Mouse (Mus musculus): ENCODE results near the gene Gm9936. TPM values are rescaled to one million over a fixed set of nuclear protein-coding genes. Genes with fewer than 3 reads are reported as not detected.

Gene Gm9936
- polyA plus RNA-seq, 1 experiment from 2014 or later, result 3.0 TPM

- no peak overlapping the region for H3K9ac ChIP-seq
- no peak overlapping the region for H3K4me3 ChIP-seq
- no peaks in the 10 kb centered on the region for H3K4me1 ChIP-seq
- H3K27me3 ChIP-seq (replicated peaks), result no peaks in the 10 kb centered on the region
- H3K36me3 ChIP-seq (replicated peaks), result no peaks in the 10 kb centered on the region
- H3K4me2 ChIP-seq, result no peak overlapping the region
- 94% methylated on average over 12 of the region's 12 CpGs for WGBS
- H3K27ac ChIP-seq, result no peak overlapping the region
- H3K9me3 ChIP-seq, result no peaks in the 10 kb centered on the region
- ATAC-seq (replicated peaks), result no peak
These were observed 31.1 kb downstream of the Gm9936 start for GRCm38 (mm10) chr5:114827427-114827826.

- H3K9me3 ChIP-seq, result no peaks in the 10 kb centered on the region
- H3K9ac ChIP-seq, result peak overlapping the region; percentile 32
- H3K27me3 ChIP-seq (replicated peaks), result no peaks in the 10 kb centered on the region
- H3K4me3 ChIP-seq, result peak overlapping the region; percentile 34
- WGBS, result 11% methylated on average over 27 of the region's 27 CpGs
- peak overlapping the region; percentile 54 for H3K4me2 ChIP-seq
- H3K27ac ChIP-seq, result peak overlapping the region; percentile 69
- peak; percentile 56 for ATAC-seq (replicated peaks)
- no peaks in the 10 kb centered on the region for H3K36me3 ChIP-seq (replicated peaks)
- no peaks in the 10 kb centered on the region for H3K4me1 ChIP-seq
These were observed 32.3 kb downstream of the Gm9936 start for GRCm38 (mm10) chr5:114825978-114826691.

- Histone ChIP-seq H3K27me3 (replicated peaks) (no peaks in the 10 kb centered on the region), H3K27ac (no peak overlapping the region), H3K9ac (no peak overlapping the region), H3K36me3 (replicated peaks) (no peaks in the 10 kb centered on the region), H3K4me2 (no peak overlapping the region), H3K4me3 (no peak overlapping the region), H3K9me3 (no peaks in the 10 kb centered on the region), H3K4me1 (no peaks in the 10 kb centered on the region)
- no peak for ATAC-seq (replicated peaks)
- WGBS, result 14% methylated on average over 9 of the region's 9 CpGs
These were observed 34.3 kb downstream of the Gm9936 start for GRCm38 (mm10) chr5:114824197-114824596.

GRCm38 (mm10) chr5:114822796-114823688, 35.4 kb downstream of the Gm9936 start, which contains the start of gene 1500011B03Rik:
Gene 1500011B03Rik, minus strand, starts transcription at chr5:114823468.
- peak within 1 kb of the TSS; percentile 60 for H3K4me3 ChIP-seq
- H3K4me2 ChIP-seq, result peak within 1 kb of the TSS; percentile 48
- H3K9ac ChIP-seq, result peak within 1 kb of the TSS; percentile 78
- H3K27me3 ChIP-seq (replicated peaks), result no peaks in the 10 kb centered on the region
- H3K9me3 ChIP-seq, result no peaks in the 10 kb centered on the region
- peak; percentile 90 for ATAC-seq (replicated peaks)
- 7% methylated on average over 53 of the region's 53 CpGs for WGBS
- no peaks in the 10 kb centered on the region for H3K36me3 ChIP-seq (replicated peaks)
- H3K4me1 ChIP-seq, result no peaks in the 10 kb centered on the region
- H3K27ac ChIP-seq, result peak within 1 kb of the TSS; percentile 81

GRCm38 (mm10) chr5:114818124-114818523, 40.4 kb downstream of the Gm9936 start:
- Histone ChIP-seq H3K9me3 (no peaks in the 10 kb centered on the region), H3K9ac (no peak overlapping the region), H3K27ac (no peak overlapping the region), H3K36me3 (replicated peaks) (no peaks in the 10 kb centered on the region), H3K4me2 (no peak overlapping the region), H3K27me3 (replicated peaks) (no peaks in the 10 kb centered on the region), H3K4me1 (no peaks in the 10 kb centered on the region), H3K4me3 (no peak overlapping the region)
- no peak for ATAC-seq (replicated peaks)
- 73% methylated on average over 11 of the region's 11 CpGs for WGBS

- no peak for ATAC-seq (replicated peaks)
- Histone ChIP-seq H3K36me3 (replicated peaks) (no peaks in the 10 kb centered on the region), H3K9me3 (no peaks in the 10 kb centered on the region), H3K27ac (no peak overlapping the region), H3K27me3 (replicated peaks) (no peaks in the 10 kb centered on the region), H3K4me3 (no peak overlapping the region), H3K4me2 (no peak overlapping the region), H3K4me1 (peaks cover 13% of the 10 kb centered on the region), H3K9ac (no peak overlapping the region)
- WGBS, result 65% methylated on average over 6 of the region's 6 CpGs
These were observed 41.9 kb downstream of the Gm9936 start for GRCm38 (mm10) chr5:114816599-114816998.

- under 1% methylated on average over 50 of the region's 50 CpGs for WGBS
- Histone ChIP-seq H3K4me1 (peaks cover 31% of the 10 kb centered on the region), H3K36me3 (replicated peaks) (no peaks in the 10 kb centered on the region), H3K4me3 (peak overlapping the region; percentile 73), H3K9ac (peak overlapping the region; percentile 78), H3K27ac (peak overlapping the region; percentile 95), H3K4me2 (peak overlapping the region; percentile 60), H3K9me3 (no peaks in the 10 kb centered on the region), H3K27me3 (replicated peaks) (no peaks in the 10 kb centered on the region)
- ATAC-seq (replicated peaks), result peak; percentile 98
These were observed 44.8 kb downstream of the Gm9936 start for GRCm38 (mm10) chr5:114813525-114814181.

- H3K4me2 ChIP-seq, result no peak overlapping the region
- no peak for ATAC-seq (replicated peaks)
- H3K9me3 ChIP-seq, result no peaks in the 10 kb centered on the region
- no peaks in the 10 kb centered on the region for H3K27me3 ChIP-seq (replicated peaks)
- 88% methylated on average over 5 of the region's 5 CpGs for WGBS
- peaks cover 39% of the 10 kb centered on the region for H3K4me1 ChIP-seq
- H3K9ac ChIP-seq, result no peak overlapping the region
- H3K4me3 ChIP-seq, result no peak overlapping the region
- H3K36me3 ChIP-seq (replicated peaks), result peaks cover 15% of the 10 kb centered on the region
- no peak overlapping the region for H3K27ac ChIP-seq
These were observed 48.7 kb downstream of the Gm9936 start for GRCm38 (mm10) chr5:114809826-114810225.

GRCm38 (mm10) chr5:114809181-114809756, 49.2 kb downstream of the Gm9936 start:
- WGBS, result 80% methylated on average over 10 of the region's 10 CpGs
- Histone ChIP-seq H3K36me3 (replicated peaks) (peaks cover 20% of the 10 kb centered on the region), H3K4me1 (peaks cover 39% of the 10 kb centered on the region), H3K27ac (no peak overlapping the region), H3K27me3 (replicated peaks) (no peaks in the 10 kb centered on the region), H3K4me2 (no peak overlapping the region), H3K9ac (no peak overlapping the region), H3K4me3 (no peak overlapping the region), H3K9me3 (no peaks in the 10 kb centered on the region)
- no peak for ATAC-seq (replicated peaks)

- no peaks in the 10 kb centered on the region for H3K9me3 ChIP-seq
- H3K36me3 ChIP-seq (replicated peaks), result peaks cover 23% of the 10 kb centered on the region
- H3K27me3 ChIP-seq (replicated peaks), result no peaks in the 10 kb centered on the region
- no peak for ATAC-seq (replicated peaks)
- 85% methylated on average over 8 of the region's 8 CpGs for WGBS
- no peak overlapping the region for H3K4me3 ChIP-seq
- H3K4me1 ChIP-seq, result peaks cover 39% of the 10 kb centered on the region
- H3K9ac ChIP-seq, result no peak overlapping the region
- H3K27ac ChIP-seq, result no peak overlapping the region
- no peak overlapping the region for H3K4me2 ChIP-seq
These were observed 50.1 kb downstream of the Gm9936 start for GRCm38 (mm10) chr5:114808385-114808784.

GRCm38 (mm10) chr5:114807893-114808292, 50.6 kb downstream of the Gm9936 start:
- Histone ChIP-seq H3K36me3 (replicated peaks) (peaks cover 28% of the 10 kb centered on the region), H3K27ac (no peak overlapping the region), H3K27me3 (replicated peaks) (no peaks in the 10 kb centered on the region), H3K4me2 (no peak overlapping the region), H3K9ac (no peak overlapping the region), H3K4me1 (peaks cover 39% of the 10 kb centered on the region), H3K4me3 (no peak overlapping the region), H3K9me3 (no peaks in the 10 kb centered on the region)
- WGBS, result 77% methylated on average over 6 of the region's 6 CpGs
- no peak for ATAC-seq (replicated peaks)

- no peaks in the 10 kb centered on the region for H3K9me3 ChIP-seq
- H3K4me1 ChIP-seq, result peaks cover 35% of the 10 kb centered on the region
- 0 out of 2 replicates have a peak, but pooled peaks have one; percentile 15 for ATAC-seq (replicated peaks)
- peak overlapping the region; percentile 31; the same call in 1 of the 2 replicates for H3K27ac ChIP-seq
- peaks cover 30% of the 10 kb centered on the region for H3K36me3 ChIP-seq (replicated peaks)
- 29% methylated on average over 8 of the region's 8 CpGs for WGBS
- no peaks in the 10 kb centered on the region for H3K27me3 ChIP-seq (replicated peaks)
- H3K4me2 ChIP-seq, result no peak overlapping the region
- no peak overlapping the region for H3K9ac ChIP-seq
- no peak overlapping the region for H3K4me3 ChIP-seq
These were observed 51.0 kb downstream of the Gm9936 start for GRCm38 (mm10) chr5:114807468-114807867.
